8 mouse cellular contexts compared by ENCODE assay signal in genomic region chr10:95940901-95941767, GRCm38 (mm10). TPM values are rescaled to one million over a fixed set of nuclear protein-coding genes. Genes with fewer than 3 reads are reported as not detected.
DNase-seq lines count a peak whose midpoint lies in the region; ATAC-seq and TF ChIP-seq lines count a peak whose summit lies in the region.

No protein-coding gene starts in this region.

- 3% methylated on average over 68 of the region's 69 CpGs for WGBS in kidney, adult 2 months
- 6% methylated on average over 43 of the region's 69 CpGs for WGBS in hindbrain, embryonic 12.5 days

- no peaks in the 10 kb centered on the region for H3K27me3 ChIP-seq in kidney, adult 2 months (replicated peaks; ENCODE audit: control insufficient read depth, insufficient read depth, low read length)
- no peaks in the 10 kb centered on the region for H3K27me3 ChIP-seq in ES-Bruce4 (ENCODE audit: control insufficient read depth, insufficient read depth, low read length, poor library complexity, severe bottlenecking)
- H3K27me3 ChIP-seq in hindbrain, embryonic 12.5 days, result no peaks in the 10 kb centered on the region
- peaks cover 3% of the 10 kb centered on the region for H3K27me3 ChIP-seq in megakaryocyte, embryonic 14.5 days (replicated peaks)

- peak overlapping the region; percentile 86 for H3K4me2 ChIP-seq in hindbrain, embryonic 12.5 days (replicated peaks)

- peak; percentile 92 for ATAC-seq in hindbrain, embryonic 12.5 days (ENCODE audit: low FRiP score)

- TF ChIP-seq POLR2A in kidney, adult 2 months (IDR thresholded peaks at IDR 0.05; ENCODE audit: low read depth, low read length), result no peak
- no peak for TF ChIP-seq POLR2A in ES-Bruce4 (IDR thresholded peaks at IDR 0.05; ENCODE audit: insufficient read depth, low read length)

- no peak for TF ChIP-seq EP300 in ES-Bruce4 (IDR thresholded peaks at IDR 0.05; ENCODE audit: insufficient read depth, low read depth, low read length)

- no peaks in the 10 kb centered on the region; the same call in 1 of the 2 replicates for H3K9me3 ChIP-seq in ES-Bruce4 (replicated peaks; ENCODE audit: control insufficient read depth, insufficient read depth, low read length, poor library complexity, severe bottlenecking)
- H3K9me3 ChIP-seq in hindbrain, embryonic 12.5 days (replicated peaks), result 0 out of 2 replicates have a peak, but pooled peaks cover 2% of the 10 kb centered on the region
- H3K9me3 ChIP-seq in megakaryocyte, embryonic 14.5 days, result peaks cover 3% of the 10 kb centered on the region; the same call in 1 of the 2 replicates

- no peaks in the 10 kb centered on the region for H3K36me3 ChIP-seq in kidney, adult 2 months (ENCODE audit: control insufficient read depth, insufficient read depth, low read length)
- H3K36me3 ChIP-seq in ES-Bruce4 (ENCODE audit: control insufficient read depth, insufficient read depth, low read length, poor library complexity, severe bottlenecking), result no peaks in the 10 kb centered on the region
- H3K36me3 ChIP-seq in hindbrain, embryonic 12.5 days, result no peaks in the 10 kb centered on the region
- H3K36me3 ChIP-seq in megakaryocyte, embryonic 14.5 days (replicated peaks; ENCODE audit: low read length), result peaks cover 34% of the 10 kb centered on the region

- peaks cover 8% of the 10 kb centered on the region; the same call in 1 of the 2 replicates for H3K4me1 ChIP-seq in kidney, adult 2 months (ENCODE audit: control insufficient read depth, insufficient read depth, low read length)
- no peaks in the 10 kb centered on the region for H3K4me1 ChIP-seq in ES-Bruce4 (ENCODE audit: control insufficient read depth, insufficient read depth, low read length)
- H3K4me1 ChIP-seq in hindbrain, embryonic 12.5 days, result peaks cover 17% of the 10 kb centered on the region
- H3K4me1 ChIP-seq in megakaryocyte, embryonic 14.5 days, result peaks cover 34% of the 10 kb centered on the region

- DNase-seq in kidney, adult 2 months, result no peak
- no peak for DNase-seq in kidney, adult 8-10 months
- DNase-seq in c-Kit-positive CD71-positive TER-119-positive erythroid progenitor cells, embryonic 14.5 days (ENCODE audit: low spot score), result peak; percentile 55
- peak; percentile 82 for DNase-seq in testis, postnatal 14 days (ENCODE audit: low spot score)
- no peak for DNase-seq in urinary bladder, postnatal 14 days (ENCODE audit: low spot score)

- no peak for TF ChIP-seq CTCF in kidney, adult 2 months (conservative IDR thresholded peaks at IDR 0.05; ENCODE audit: insufficient read depth, insufficient read length, low read depth, low read length)
- TF ChIP-seq CTCF in ES-Bruce4 (IDR thresholded peaks at IDR 0.05; ENCODE audit: low read depth, low read length), result no peak

- peak overlapping the region; percentile 65 for H3K9ac ChIP-seq in ES-Bruce4 (ENCODE audit: low read depth, poor library complexity, severe bottlenecking)
- H3K9ac ChIP-seq in hindbrain, embryonic 12.5 days, result peak overlapping the region; percentile 81

- H3K27ac ChIP-seq in kidney, adult 2 months (ENCODE audit: insufficient read depth, low read depth, low read length), result peak overlapping the region; percentile 58
- no peak overlapping the region for H3K27ac ChIP-seq in ES-Bruce4 (ENCODE audit: insufficient read depth, low read length)
- peak overlapping the region; percentile 92 for H3K27ac ChIP-seq in hindbrain, embryonic 12.5 days

- H3K4me3 ChIP-seq in kidney, adult 2 months (ENCODE audit: insufficient read depth, low read depth, low read length), result peak overlapping the region; percentile 86
- peak overlapping the region; percentile 97 for H3K4me3 ChIP-seq in ES-Bruce4 (ENCODE audit: low read depth, low read length)
- H3K4me3 ChIP-seq in hindbrain, embryonic 12.5 days, result peak overlapping the region; percentile 83
- H3K4me3 ChIP-seq in megakaryocyte, embryonic 14.5 days (replicated peaks), result peak overlapping the region; percentile 97

RNA-seq across cellular contexts. Expression of gene Eea1, which starts 0.7 kb away (rescaled TPM):
- polyA plus RNA-seq in kidney, adult 2 months (2012; rRNA removed), result 4.3 and 4.6 TPM in 2 replicates
- 14.1 and 16.2 TPM in 2 replicates for polyA plus RNA-seq in ES-Bruce4 (2011; ENCODE audit: insufficient read depth, insufficient read length, low read depth, missing spikeins)
- 18.7 and 20.3 TPM in 2 replicates for polyA plus RNA-seq in hindbrain, embryonic 12.5 days (2016; fragmentation: Nextera tagmentation; extraction: Ambion mirVana)
- polyA plus RNA-seq in megakaryocyte, embryonic 14.5 days (2012; ENCODE audit: insufficient read depth, low replicate concordance), result 2.4 and 3.5 TPM in 2 replicates

Comparison
In these comparisons a context has a peak if more than half of its experiments do, and no peak if none do; other contexts are left out.
1. DNase-seq: peak in c-Kit-positive CD71-positive TER-119-positive erythroid progenitor cells, embryonic 14.5 days (single experiment) and testis, postnatal 14 days (single experiment); none in kidney, adult 2 months (single experiment), kidney, adult 8-10 months (0 of 2) and urinary bladder, postnatal 14 days (single experiment).
2. Peak in every context shown above with its lines, with median percentiles within 50 percentile points of each other: H3K4me3 ChIP-seq.